Mouse (Mus musculus): ENCODE results near the gene Tfip11. TPM values are rescaled to one million over a fixed set of nuclear protein-coding genes. Genes with fewer than 3 reads are reported as not detected.
"Not testable (repeated sequence)": the region's sequence is repeated elsewhere in the genome, so short reads cannot be mapped to it uniquely, and the experiment has no call there.

Gene Tfip11
- polyA plus RNA-seq, 2 experiments from 2014 or later: 17.0 to 37.0 TPM

GRCm38 (mm10) chr5:112290536-112290880 is 35.6 kb upstream of the Tfip11 start:
- no peak for ATAC-seq

- no peak for ATAC-seq
Measured at GRCm38 (mm10) chr5:112291866-112292265, 34.3 kb upstream of the Tfip11 start.

- no peak for ATAC-seq
Measured at GRCm38 (mm10) chr5:112292343-112292980, 33.7 kb upstream of the Tfip11 start.

- no peak for ATAC-seq
Measured at GRCm38 (mm10) chr5:112293800-112294199, 32.4 kb upstream of the Tfip11 start.

GRCm38 (mm10) chr5:112294696-112295095 is 31.5 kb upstream of the Tfip11 start:
- ATAC-seq: no peak

- ATAC-seq: no peak
Measured at GRCm38 (mm10) chr5:112295162-112295561, 31.0 kb upstream of the Tfip11 start.

- ATAC-seq: no peak
Measured at GRCm38 (mm10) chr5:112295564-112295963, 30.6 kb upstream of the Tfip11 start.

GRCm38 (mm10) chr5:112296404-112297181 is 29.6 kb upstream of the Tfip11 start:
- no peak for ATAC-seq

GRCm38 (mm10) chr5:112297257-112297656 is 28.9 kb upstream of the Tfip11 start:
- ATAC-seq: peak; percentile 85

GRCm38 (mm10) chr5:112298226-112298988 is 27.8 kb upstream of the Tfip11 start:
- ATAC-seq: peak; percentile 47

- no peak for ATAC-seq
Measured at GRCm38 (mm10) chr5:112299399-112299798, 26.8 kb upstream of the Tfip11 start.

- ATAC-seq: no peak
Measured at GRCm38 (mm10) chr5:112300112-112300511, 26.0 kb upstream of the Tfip11 start.

- no peak for ATAC-seq
Measured at GRCm38 (mm10) chr5:112300721-112301308, 25.3 kb upstream of the Tfip11 start.

GRCm38 (mm10) chr5:112301694-112302093 is 24.5 kb upstream of the Tfip11 start:
- ATAC-seq: peak; percentile 5

GRCm38 (mm10) chr5:112302310-112302709 is 23.8 kb upstream of the Tfip11 start:
- ATAC-seq: no peak

GRCm38 (mm10) chr5:112305842-112306241 is 20.3 kb upstream of the Tfip11 start:
- no peak for ATAC-seq

GRCm38 (mm10) chr5:112313222-112313885 is 12.8 kb upstream of the Tfip11 start:
- ATAC-seq: no peak

GRCm38 (mm10) chr5:112316468-112316867 is 9.7 kb upstream of the Tfip11 start:
- ATAC-seq: no peak

GRCm38 (mm10) chr5:112317328-112317727 is 8.8 kb upstream of the Tfip11 start:
- no peak for ATAC-seq

GRCm38 (mm10) chr5:112319343-112319742 is 6.8 kb upstream of the Tfip11 start:
- not testable (repeated sequence) for ATAC-seq

GRCm38 (mm10) chr5:112320379-112320778 is 5.8 kb upstream of the Tfip11 start:
- ATAC-seq: no peak

- no peak for ATAC-seq
Measured at GRCm38 (mm10) chr5:112320936-112321335, 5.2 kb upstream of the Tfip11 start.

GRCm38 (mm10) chr5:112321376-112321775 is 4.8 kb upstream of the Tfip11 start:
- ATAC-seq: no peak
